Mouse (Mus musculus) forebrain, embryonic 16.5 days (tissue): Measurements from ENCODE around the gene Sgms1. TPM values are rescaled to one million over a fixed set of nuclear protein-coding genes. Genes with fewer than 3 reads are reported as not detected.

Experiments used
- ATAC-seq: fragments of 200-750 bp; cut with Nextera tagmentation; 2 replicates; pipeline ENCODE4 v1.8.0; 2017; ENCODE audit warnings: mild to moderate bottlenecking, moderate library complexity
- H3K27ac ChIP-seq: fragments of 300-500 bp; sonication (generic); 2 replicates; pipeline ENCODE4 v1.5.1; 2014; ENCODE audit warnings: low read length, control low read depth
- H3K27me3 ChIP-seq: fragments of 300-500 bp; sonication (generic); replicated peaks from 2 replicates; pipeline ENCODE4 v1.6.1; 2014; ENCODE audit warnings: low read length; ENCODE audit not compliant: control insufficient read depth, insufficient read depth
- H3K36me3 ChIP-seq: fragments of 300-500 bp; sonication (generic); 2 replicates; pipeline ENCODE4 v1.6.1; 2014; ENCODE audit not compliant: control insufficient read depth, insufficient read depth
- H3K4me1 ChIP-seq: fragments of 300-500 bp; sonication (generic); replicated peaks from 2 replicates; pipeline ENCODE4 v1.6.1; 2014; ENCODE audit warnings: low read length; ENCODE audit not compliant: control insufficient read depth, insufficient read depth
- H3K4me2 ChIP-seq: fragments of 300-500 bp; sonication (generic); 2 replicates; pipeline ENCODE4 v1.6.1; 2014; ENCODE audit warnings: mild to moderate bottlenecking, low read length, control low read depth
- H3K4me3 ChIP-seq: fragments of 300-500 bp; sonication (generic); replicated peaks from 2 replicates; pipeline ENCODE4 v1.5.1; 2014; ENCODE audit warnings: mild to moderate bottlenecking, low read length, control low read depth
- H3K9ac ChIP-seq: fragments of 300-500 bp; sonication (generic); replicated peaks from 2 replicates; pipeline ENCODE4 v1.6.1; 2014; ENCODE audit warnings: low read depth, low read length, control low read depth
- H3K9me3 ChIP-seq: fragments of 300-500 bp; sonication (generic); 2 replicates; pipeline ENCODE4 v1.6.1; 2016; ENCODE audit warnings: low read length; ENCODE audit not compliant: control insufficient read depth
- WGBS: fragments of 180-500 bp; shearing (Covaris S2); extraction: QIAGEN DNeasy Blood & Tissue Kit; methylation state at CpG from one replicate; pipeline ENCODE4 v1.1.7; 2014; 5-methylcytosine and 5-hydroxymethylcytosine counted together
- polyA plus RNA-seq: library from polyadenylated mRNA; unstranded; fragments of >200 nt; fragmentation: Nextera tagmentation; extraction: Ambion mirVana; gene quantifications from 2 replicates; pipeline ENCODE4 v1.2.1, GENCODE M21; 2015

Sgms1 gene
- polyA plus RNA-seq, 1 experiment from 2014 or later: 16.3 TPM

DNA sequence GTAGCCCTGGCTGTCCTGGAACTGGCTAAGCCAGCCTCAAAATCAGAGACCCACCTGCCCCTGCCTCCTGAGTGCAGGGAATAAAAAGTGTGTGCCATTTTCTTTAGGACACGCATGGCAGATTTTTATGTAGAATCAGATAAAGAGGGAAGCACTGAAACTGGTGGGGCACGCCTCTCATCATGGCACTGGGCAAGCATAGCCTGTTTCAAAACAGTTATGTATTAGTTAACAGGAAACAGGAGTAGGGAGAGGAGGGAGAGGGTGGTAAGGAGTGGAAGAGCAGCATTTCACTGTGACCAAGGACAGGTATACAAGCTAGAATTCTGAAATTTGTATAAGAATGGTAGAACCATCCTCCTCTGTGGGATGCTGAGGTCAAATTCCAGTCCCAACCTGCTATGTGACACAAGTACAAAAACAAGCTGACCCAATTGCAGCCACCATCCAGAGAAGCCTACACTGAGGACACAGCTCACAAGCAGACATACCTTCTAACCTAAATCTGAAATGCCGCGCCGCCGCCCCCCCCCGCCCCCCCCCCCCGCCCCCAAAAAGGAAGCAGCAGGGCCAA is 149.0 kb downstream of the Sgms1 start:
- WGBS: 76% methylated on average over 8 of the region's 8 CpGs
- Histone ChIP-seq H3K9ac (no peak overlapping the region), H3K9me3 (no peaks in the 10 kb centered on the region), H3K4me1 (no peaks in the 10 kb centered on the region), H3K4me3 (no peak overlapping the region), H3K27me3 (no peaks in the 10 kb centered on the region), H3K36me3 (no peaks in the 10 kb centered on the region), H3K4me2 (no peak overlapping the region), H3K27ac (no peak overlapping the region)
- ATAC-seq: no peak

DNA sequence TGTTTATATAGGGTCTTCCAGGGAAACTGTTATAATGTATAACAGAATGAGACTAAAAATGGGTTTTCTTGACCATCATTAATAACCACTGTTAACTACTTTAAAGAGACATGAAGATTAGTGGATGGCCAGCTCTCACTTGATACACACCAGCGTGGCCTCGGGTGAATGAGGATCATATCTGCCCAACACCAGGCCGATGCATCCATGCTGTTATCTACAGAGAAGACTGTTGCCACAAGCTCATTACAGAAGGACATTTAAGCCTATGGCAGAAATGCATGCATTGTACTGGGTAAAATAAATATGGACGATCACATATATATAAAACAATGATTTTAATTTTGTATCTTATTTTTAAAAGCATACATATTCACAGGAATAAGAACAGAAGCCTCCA is 149.6 kb downstream of the Sgms1 start:
- Histone ChIP-seq H3K9me3 (no peaks in the 10 kb centered on the region), H3K4me2 (no peak overlapping the region), H3K27ac (no peak overlapping the region), H3K36me3 (no peaks in the 10 kb centered on the region), H3K4me3 (no peak overlapping the region), H3K4me1 (no peaks in the 10 kb centered on the region), H3K27me3 (no peaks in the 10 kb centered on the region), H3K9ac (no peak overlapping the region)
- no peak for ATAC-seq
- WGBS: 93% methylated on average over 4 of the region's 4 CpGs

DNA sequence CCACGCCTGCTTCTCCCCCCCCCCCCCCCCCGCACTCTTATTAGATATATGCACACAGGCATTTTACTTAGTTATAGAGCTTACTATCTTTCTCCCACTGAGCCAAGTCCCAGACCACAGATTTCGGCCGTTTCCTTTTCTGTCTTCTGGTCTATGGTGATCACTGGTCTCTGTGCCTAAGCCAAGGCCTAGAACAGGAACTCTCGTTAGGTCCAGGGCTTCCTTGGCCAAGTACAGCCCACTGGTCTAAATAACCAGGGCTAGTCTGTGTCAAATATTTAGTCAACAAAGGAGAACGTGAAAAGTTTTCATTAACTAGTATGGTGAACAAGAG is 150.1 kb downstream of the Sgms1 start:
- Histone ChIP-seq H3K9ac (no peak overlapping the region), H3K9me3 (no peaks in the 10 kb centered on the region), H3K27me3 (no peaks in the 10 kb centered on the region), H3K4me2 (no peak overlapping the region), H3K36me3 (no peaks in the 10 kb centered on the region), H3K27ac (no peak overlapping the region), H3K4me3 (no peak overlapping the region), H3K4me1 (no peaks in the 10 kb centered on the region)
- ATAC-seq: no peak
- 95% methylated on average over 5 of the region's 6 CpGs for WGBS

DNA sequence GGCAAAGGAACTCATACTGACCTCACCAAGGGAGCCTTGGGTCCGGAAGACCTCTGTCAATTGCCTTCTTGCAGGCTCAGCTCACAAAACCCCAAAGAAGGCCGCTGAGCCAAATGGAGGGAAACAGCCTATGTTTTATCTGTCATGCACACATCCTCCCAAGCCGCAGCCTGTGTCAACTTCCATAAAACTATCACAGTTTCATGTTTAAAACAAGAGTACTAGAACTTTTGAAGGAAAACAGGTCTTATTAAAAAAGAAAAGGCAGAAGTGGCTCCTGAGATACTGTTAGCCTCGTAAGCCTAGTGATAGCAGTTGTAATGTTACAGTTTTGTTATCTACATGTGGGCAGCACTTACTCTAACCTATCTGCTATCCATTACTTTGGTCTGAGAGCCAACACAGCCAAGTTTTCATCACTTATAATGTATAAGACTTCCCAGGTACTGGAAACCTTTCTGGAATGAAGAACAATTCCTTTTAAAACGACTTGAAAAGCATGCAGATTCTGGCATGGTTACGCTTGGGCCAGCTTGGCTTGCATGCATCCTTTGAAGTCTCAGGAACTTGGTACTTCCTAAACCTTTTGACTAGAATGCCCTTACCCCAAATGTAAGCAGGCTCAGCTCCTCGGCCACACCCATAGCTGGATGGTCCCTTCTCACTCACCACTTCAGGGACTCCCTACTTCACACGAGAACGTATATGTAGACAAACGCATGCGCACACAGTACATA is 150.6 kb downstream of the Sgms1 start:
- 89% methylated on average over 11 of the region's 11 CpGs for WGBS
- Histone ChIP-seq H3K9me3 (no peaks in the 10 kb centered on the region), H3K9ac (no peak overlapping the region), H3K36me3 (no peaks in the 10 kb centered on the region), H3K27me3 (no peaks in the 10 kb centered on the region), H3K27ac (no peak overlapping the region), H3K4me3 (no peak overlapping the region), H3K4me1 (no peaks in the 10 kb centered on the region), H3K4me2 (no peak overlapping the region)
- no peak for ATAC-seq

DNA sequence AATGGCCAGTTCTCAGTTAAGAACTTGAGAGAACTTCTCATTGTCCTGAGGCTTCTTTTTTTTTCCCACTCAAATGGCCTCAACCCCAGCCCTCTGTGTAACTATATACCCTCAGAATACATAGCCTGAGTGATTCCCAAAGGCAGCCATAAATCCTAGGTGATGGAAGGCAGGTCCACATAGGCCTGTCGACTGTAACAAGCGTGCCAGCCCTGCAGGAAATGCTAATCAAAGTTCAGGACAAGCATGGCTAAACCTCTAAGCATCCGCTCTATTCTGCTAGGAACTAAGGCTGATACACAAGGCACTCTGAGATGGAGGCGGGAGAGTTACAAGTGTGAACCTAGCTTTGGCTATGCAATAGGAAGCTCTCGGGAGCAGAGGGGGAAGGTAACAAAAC is 151.8 kb downstream of the Sgms1 start:
- no peaks in the 10 kb centered on the region for H3K27me3 ChIP-seq
- 79% methylated on average over 5 of the region's 5 CpGs for WGBS
- no peaks in the 10 kb centered on the region for H3K9me3 ChIP-seq
- H3K4me3 ChIP-seq: no peak overlapping the region
- no peaks in the 10 kb centered on the region for H3K36me3 ChIP-seq
- H3K4me1 ChIP-seq: no peaks in the 10 kb centered on the region
- no peak overlapping the region for H3K27ac ChIP-seq
- H3K4me2 ChIP-seq: no peak overlapping the region
- ATAC-seq: no peak
- no peak overlapping the region for H3K9ac ChIP-seq

DNA sequence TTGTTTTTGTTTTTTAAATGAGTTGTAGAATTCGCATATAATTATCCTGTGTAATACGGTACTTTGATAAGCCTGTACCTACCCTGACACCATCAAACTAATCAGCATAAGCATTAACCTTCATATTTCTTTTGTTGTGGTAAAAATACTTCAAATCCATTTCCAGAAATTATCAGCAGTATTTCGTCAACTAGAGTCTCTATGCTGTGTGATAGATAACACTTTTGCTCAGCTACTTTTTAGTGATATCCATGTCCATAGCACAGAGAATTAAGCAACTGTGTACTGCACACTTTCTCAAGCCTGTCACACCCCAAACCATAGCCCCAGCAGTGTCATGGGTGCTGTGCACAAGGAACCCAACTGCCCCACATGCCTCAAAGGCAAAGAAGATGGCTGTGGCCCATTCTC is 152.3 kb downstream of the Sgms1 start:
- Histone ChIP-seq H3K9me3 (no peaks in the 10 kb centered on the region), H3K9ac (no peak overlapping the region), H3K27ac (no peak overlapping the region), H3K27me3 (no peaks in the 10 kb centered on the region), H3K4me1 (no peaks in the 10 kb centered on the region), H3K36me3 (no peaks in the 10 kb centered on the region), H3K4me3 (no peak overlapping the region), H3K4me2 (no peak overlapping the region)
- ATAC-seq: no peak
- 74% methylated on average over 3 of the region's 3 CpGs for WGBS

DNA sequence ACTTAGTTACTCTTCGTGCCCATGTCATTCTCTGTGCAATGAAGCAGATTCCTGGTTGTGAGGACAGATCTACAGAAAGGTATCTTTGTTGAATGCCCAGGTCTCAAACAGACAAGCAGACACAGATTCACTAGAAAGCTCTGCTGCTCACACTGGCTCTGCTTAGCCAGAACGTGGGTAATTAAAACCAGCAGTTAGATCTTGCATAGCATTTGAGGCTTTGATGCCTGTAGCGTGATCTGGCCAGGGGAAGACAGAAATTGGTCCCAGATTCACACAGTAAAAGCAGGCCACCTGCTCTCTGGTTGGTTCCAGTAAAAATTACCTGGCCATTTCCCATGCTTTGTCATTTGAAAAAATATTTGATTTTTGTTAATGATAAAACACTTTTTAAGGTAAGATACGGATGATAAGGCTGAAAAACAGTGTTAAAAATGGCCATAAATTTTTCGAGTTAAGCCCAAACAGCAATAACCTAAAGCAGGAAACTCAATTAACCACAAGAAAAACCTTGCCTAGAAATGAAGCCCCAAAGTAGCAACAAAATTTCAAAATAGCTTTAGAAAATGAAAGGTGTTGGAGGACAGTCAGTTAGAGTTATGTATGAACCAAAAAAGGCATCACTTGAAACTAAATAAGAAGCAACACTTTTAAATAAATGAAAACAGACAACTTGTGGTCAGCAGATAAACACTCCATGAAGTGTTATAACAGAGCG is 154.6 kb downstream of the Sgms1 start:
- Histone ChIP-seq H3K27ac (no peak overlapping the region), H3K4me2 (no peak overlapping the region), H3K4me1 (peaks cover 7% of the 10 kb centered on the region; the same call in 1 of the 2 replicates), H3K36me3 (no peaks in the 10 kb centered on the region), H3K27me3 (no peaks in the 10 kb centered on the region), H3K9me3 (no peaks in the 10 kb centered on the region), H3K9ac (no peak overlapping the region), H3K4me3 (no peak overlapping the region)
- ATAC-seq: no peak
- 78% methylated on average over 6 of the region's 6 CpGs for WGBS

DNA sequence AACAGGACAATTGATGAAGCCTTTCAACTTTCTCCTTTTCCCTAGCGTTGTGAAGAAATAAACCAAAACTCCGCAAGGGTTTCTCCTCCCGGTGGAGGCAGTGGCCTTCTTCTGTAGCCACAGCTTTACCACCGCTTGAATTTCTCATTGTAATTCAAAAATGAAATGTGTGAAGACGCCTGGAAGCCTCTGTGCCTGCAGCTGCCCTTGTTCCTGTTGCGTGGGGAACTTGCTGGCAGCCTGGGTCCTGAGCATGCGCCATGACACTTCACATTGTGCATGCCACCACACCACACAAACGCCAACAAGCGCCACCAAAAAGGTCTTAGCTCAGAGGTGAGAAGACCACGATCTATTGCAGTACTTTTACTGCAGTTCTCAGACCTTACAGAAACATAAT is 158.2 kb downstream of the Sgms1 start:
- Histone ChIP-seq H3K4me3 (no peak overlapping the region), H3K27ac (no peak overlapping the region), H3K27me3 (no peaks in the 10 kb centered on the region), H3K4me1 (peaks cover 7% of the 10 kb centered on the region; the same call in 1 of the 2 replicates), H3K36me3 (no peaks in the 10 kb centered on the region), H3K9me3 (no peaks in the 10 kb centered on the region), H3K4me2 (no peak overlapping the region), H3K9ac (no peak overlapping the region)
- ATAC-seq: no peak
- 76% methylated on average over 10 of the region's 10 CpGs for WGBS

DNA sequence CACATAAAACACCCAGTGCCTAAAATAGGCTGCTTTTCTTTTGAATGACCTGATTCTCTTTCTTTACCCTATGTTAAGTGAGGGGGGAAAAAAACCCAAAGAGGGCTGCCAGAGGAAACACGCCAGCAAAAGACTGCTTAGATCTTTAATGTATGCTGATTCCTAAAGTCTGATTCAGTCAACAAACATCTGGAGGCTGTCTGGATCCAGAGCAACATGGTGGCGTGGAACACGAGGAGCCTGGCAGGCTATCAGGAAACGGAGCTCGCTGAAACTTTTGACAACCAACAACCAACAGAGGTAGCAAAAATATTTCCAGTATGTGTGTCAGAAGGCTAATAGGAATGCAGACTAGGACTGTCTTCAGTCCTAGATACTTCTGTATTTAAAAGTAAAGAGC is 158.7 kb downstream of the Sgms1 start:
- H3K4me3 ChIP-seq: no peak overlapping the region
- peaks cover 7% of the 10 kb centered on the region; the same call in 1 of the 2 replicates for H3K4me1 ChIP-seq
- no peak for ATAC-seq
- no peaks in the 10 kb centered on the region for H3K9me3 ChIP-seq
- WGBS: 51% methylated on average over 5 of the region's 5 CpGs
- no peak overlapping the region for H3K9ac ChIP-seq
- H3K27me3 ChIP-seq: no peaks in the 10 kb centered on the region
- no peak overlapping the region for H3K27ac ChIP-seq
- no peak overlapping the region for H3K4me2 ChIP-seq
- H3K36me3 ChIP-seq: no peaks in the 10 kb centered on the region
